Mouse (Mus musculus): ENCODE measurements around the gene Piga. TPM values are rescaled to one million over a fixed set of nuclear protein-coding genes. Genes with fewer than 3 reads are reported as not detected.

The Piga gene
- total RNA-seq, 1 experiment from 2014 or later = 27.7 TPM

Other genes starting within 250 kb of the Piga start
- 1.9 and 5.7 TPM in 2 replicates for gene Bmx, start 161.6 kb upstream of the Piga start, total RNA-seq (2017)
- 0.69 TPM in 2 replicates for gene Pir, start 150.4 kb upstream of the Piga start, total RNA-seq (2017)
- not detected in 2 replicates for gene Vegfd, start 46.4 kb upstream of the Piga start, total RNA-seq (2017)
- not detected in 2 replicates for gene Asb11, start 17.2 kb downstream of the Piga start, total RNA-seq (2017)
- gene Asb9, start 86.5 kb downstream of the Piga start, total RNA-seq (2017) = not detected in 2 replicates

All from hematopoietic stem cell, adult 5-6 weeks (primary cell).